Mouse (Mus musculus) neural tube, embryonic 12.5 days (tissue): ENCODE data around the gene Morf4l2. TPM values are rescaled to one million over a fixed set of nuclear protein-coding genes. Genes with fewer than 3 reads are reported as not detected.
A peak's percentile ranks its signal among the peaks of the same experiment; 100 is the strongest.
"Not testable (repeated sequence)": the region's sequence is repeated elsewhere in the genome, so short reads cannot be mapped to it uniquely, and the experiment has no call there.

ENCODE experiments used
- ATAC-seq: fragments of 200-750 bp; cut with Nextera tagmentation; 2 replicates; pipeline ENCODE4 v1.8.0; 2017; ENCODE audit warnings: low read depth, mild to moderate bottlenecking, moderate TSS enrichment, moderate library complexity; ENCODE audit not compliant: low FRiP score
- H3K27ac ChIP-seq: fragments of 300-500 bp; sonication (generic); 2 replicates; pipeline ENCODE4 v1.5.1; 2016
- H3K27me3 ChIP-seq: fragments of 300-500 bp; sonication (generic); replicated peaks from 2 replicates; pipeline ENCODE4 v1.6.1; 2016; ENCODE audit warnings: mild to moderate bottlenecking
- H3K36me3 ChIP-seq: fragments of 300-500 bp; sonication (generic); 2 replicates; pipeline ENCODE4 v1.6.1; 2016; ENCODE audit warnings: mild to moderate bottlenecking
- H3K4me1 ChIP-seq: fragments of 300-500 bp; sonication (generic); 2 replicates; pipeline ENCODE4 v1.6.1; 2016
- H3K4me2 ChIP-seq: fragments of 300-500 bp; sonication (generic); replicated peaks from 2 replicates; pipeline ENCODE4 v1.6.1; 2016; ENCODE audit warnings: mild to moderate bottlenecking
- H3K4me3 ChIP-seq: fragments of 300-500 bp; sonication (generic); 2 replicates; pipeline ENCODE4 v1.5.1; 2016
- H3K9ac ChIP-seq: fragments of 300-500 bp; sonication (generic); 2 replicates; pipeline ENCODE4 v1.6.1; 2016; ENCODE audit warnings: mild to moderate bottlenecking
- H3K9me3 ChIP-seq: fragments of 300-500 bp; sonication (generic); 2 replicates; pipeline ENCODE4 v1.6.1; 2016; ENCODE audit warnings: mild to moderate bottlenecking
- WGBS: fragments of 180-500 bp; shearing (Covaris S2); methylation state at CpG from one replicate; pipeline ENCODE4 v1.1.7; 2016; 5-methylcytosine and 5-hydroxymethylcytosine counted together
- polyA plus RNA-seq: library from polyadenylated mRNA; unstranded; fragments of >200 nt; fragmentation: Nextera tagmentation; extraction: Ambion mirVana; gene quantifications from 2 replicates; pipeline ENCODE4 v1.2.1, GENCODE M21; 2016

Gene Morf4l2
- polyA plus RNA-seq, 1 experiment from 2014 or later, result 531 TPM

- no peaks in the 10 kb centered on the region for H3K36me3 ChIP-seq
- no peaks in the 10 kb centered on the region for H3K27me3 ChIP-seq
- no peaks in the 10 kb centered on the region for H3K9me3 ChIP-seq
- H3K4me2 ChIP-seq, result peak overlapping the region; percentile 57
- 32% methylated on average over 44 of the region's 46 CpGs for WGBS
- peak overlapping the region; percentile 59 for H3K27ac ChIP-seq
- H3K9ac ChIP-seq, result peak overlapping the region; percentile 53
- peak; percentile 66 for ATAC-seq
- peak overlapping the region; percentile 39 for H3K4me3 ChIP-seq
- H3K4me1 ChIP-seq, result peaks cover 3% of the 10 kb centered on the region; the same call in 1 of the 2 replicates
Measured at GRCm38 (mm10) chrX:136741651-136742201, 1.8 kb downstream of the Morf4l2 start.

GRCm38 (mm10) chrX:136740791-136741650 lies 2.5 kb downstream of the Morf4l2 start:
- Histone ChIP-seq H3K27ac (no peak overlapping the region), H3K36me3 (no peaks in the 10 kb centered on the region), H3K9ac (peak overlapping the region; percentile 60), H3K4me3 (peak overlapping the region; percentile 46), H3K4me2 (peak overlapping the region; percentile 52), H3K4me1 (peaks cover 3% of the 10 kb centered on the region; the same call in 1 of the 2 replicates), H3K27me3 (no peaks in the 10 kb centered on the region), H3K9me3 (no peaks in the 10 kb centered on the region)
- ATAC-seq, result peak; percentile 98
- 24% methylated on average over 39 of the region's 39 CpGs for WGBS

GRCm38 (mm10) chrX:136740087-136740790 lies 3.3 kb downstream of the Morf4l2 start:
- no peak for ATAC-seq
- H3K36me3 ChIP-seq, result no peaks in the 10 kb centered on the region
- H3K9me3 ChIP-seq, result no peaks in the 10 kb centered on the region
- H3K4me3 ChIP-seq, result peak overlapping the region; percentile 46
- WGBS, result 21% methylated on average over 15 of the region's 15 CpGs
- peak overlapping the region; percentile 60 for H3K9ac ChIP-seq
- no peaks in the 10 kb centered on the region for H3K27me3 ChIP-seq
- H3K4me1 ChIP-seq, result peaks cover 3% of the 10 kb centered on the region; the same call in 1 of the 2 replicates
- no peak overlapping the region for H3K27ac ChIP-seq
- peak overlapping the region; percentile 52 for H3K4me2 ChIP-seq

DNA sequence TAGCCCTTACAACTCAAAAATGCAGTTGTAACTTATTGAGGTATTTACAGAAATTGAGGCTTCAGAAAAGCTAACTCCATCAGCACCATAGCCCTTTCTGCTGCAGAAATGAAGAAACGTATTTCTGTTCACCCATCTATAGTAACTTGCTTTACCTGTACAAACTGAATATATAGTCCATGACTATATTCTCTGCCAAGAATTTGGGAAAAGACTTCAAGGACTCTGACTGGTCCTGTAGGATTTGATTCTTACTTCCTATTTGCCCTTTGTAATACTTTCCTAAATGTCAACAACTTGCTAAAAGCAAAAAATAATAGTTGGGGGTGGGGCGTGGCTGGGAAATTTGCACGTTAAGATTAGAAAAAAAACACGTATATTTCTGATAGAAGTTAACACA lies 11.5 kb downstream of the Morf4l2 start:
- Histone ChIP-seq H3K4me1 (no peaks in the 10 kb centered on the region), H3K9me3 (no peaks in the 10 kb centered on the region), H3K27ac (no peak overlapping the region), H3K4me2 (no peak overlapping the region), H3K4me3 (no peak overlapping the region), H3K9ac (no peak overlapping the region), H3K36me3 (peaks cover 6% of the 10 kb centered on the region; the same call in 1 of the 2 replicates), H3K27me3 (no peaks in the 10 kb centered on the region)
- 92% methylated on average over 4 of the region's 4 CpGs for WGBS
- no peak for ATAC-seq

- ATAC-seq, result peak; percentile 86
- H3K9ac ChIP-seq, H3K36me3 ChIP-seq, H3K4me2 ChIP-seq, H3K27me3 ChIP-seq, H3K9me3 ChIP-seq, H3K4me1 ChIP-seq, H3K4me3 ChIP-seq, H3K27ac ChIP-seq: not testable (repeated sequence)
- 35% methylated on average over 3 of the region's 3 CpGs for WGBS
Measured at GRCm38 (mm10) chrX:136714742-136715474, 28.6 kb downstream of the Morf4l2 start.

DNA sequence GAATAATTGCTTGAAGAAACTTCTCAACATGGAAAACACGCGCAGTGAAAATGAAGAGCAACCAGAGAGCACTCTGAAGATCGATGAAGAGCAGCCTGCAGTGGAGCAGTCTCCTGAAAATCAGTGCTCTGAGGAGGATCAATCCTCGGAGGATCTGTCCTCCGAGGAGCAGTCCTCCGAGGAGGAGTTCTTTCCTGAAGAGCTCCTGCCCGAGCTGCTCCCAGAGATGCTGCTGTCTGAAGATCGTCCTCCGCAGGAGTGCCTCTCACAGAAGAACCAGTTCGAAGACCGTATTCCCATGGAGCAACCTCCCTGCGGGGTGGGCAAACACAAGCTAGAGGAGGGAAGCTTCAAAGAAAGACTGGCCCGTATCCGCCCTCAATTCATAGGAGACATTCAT lies 34.7 kb downstream of the Morf4l2 start:
- 15% methylated on average over 14 of the region's 14 CpGs for WGBS
- no peaks in the 10 kb centered on the region for H3K9me3 ChIP-seq
- no peak overlapping the region for H3K27ac ChIP-seq
- no peaks in the 10 kb centered on the region for H3K36me3 ChIP-seq
- peak overlapping the region; percentile 59 for H3K4me2 ChIP-seq
- ATAC-seq, result peak; percentile 45; the same call in 1 of the 2 replicates
- H3K4me3 ChIP-seq, result peak overlapping the region; percentile 48
- H3K27me3 ChIP-seq, result no peaks in the 10 kb centered on the region
- no peaks in the 10 kb centered on the region; the same call in 1 of the 2 replicates for H3K4me1 ChIP-seq
- peak overlapping the region; percentile 61; the same call in 1 of the 2 replicates for H3K9ac ChIP-seq

DNA sequence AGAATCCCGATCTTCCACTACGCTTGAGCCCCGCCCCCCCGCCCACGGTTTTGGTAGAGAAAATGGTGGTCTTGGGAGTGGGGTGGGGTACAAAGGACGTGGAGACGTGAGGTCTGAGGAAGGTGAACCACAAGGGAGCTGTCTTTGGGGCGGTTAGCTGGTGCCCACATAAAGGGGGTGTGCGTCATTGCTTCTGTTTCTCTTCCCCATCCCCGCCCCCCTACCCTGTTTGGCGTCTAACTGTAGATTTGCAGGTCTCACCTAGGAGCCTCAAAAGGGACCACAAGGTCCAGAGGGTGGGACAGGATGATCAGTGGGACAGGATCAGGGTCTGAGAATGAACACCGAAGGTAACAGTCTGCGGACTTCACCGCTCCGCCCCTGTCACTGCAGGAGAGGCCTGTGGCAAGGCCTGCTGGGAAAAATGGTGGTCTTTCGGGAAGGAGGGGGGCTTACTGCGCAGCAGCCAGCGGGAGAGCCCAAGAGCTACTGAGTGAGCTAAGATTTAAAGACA lies 35.3 kb downstream of the Morf4l2 start:
- H3K36me3 ChIP-seq, result no peaks in the 10 kb centered on the region
- 14% methylated on average over 18 of the region's 18 CpGs for WGBS
- H3K27me3 ChIP-seq, result no peaks in the 10 kb centered on the region
- H3K9me3 ChIP-seq, result no peaks in the 10 kb centered on the region
- ATAC-seq, result peak; percentile 91
- no peaks in the 10 kb centered on the region; the same call in 1 of the 2 replicates for H3K4me1 ChIP-seq
- peak overlapping the region; percentile 61 for H3K9ac ChIP-seq
- H3K4me2 ChIP-seq, result peak overlapping the region; percentile 59
- peak overlapping the region; percentile 48 for H3K4me3 ChIP-seq
- no peak overlapping the region; the same call in none of the 2 replicates for H3K27ac ChIP-seq

- Histone ChIP-seq H3K4me1 (no peaks in the 10 kb centered on the region; the same call in 1 of the 2 replicates), H3K4me3 (peak within 1 kb of the TSS; percentile 48), H3K9me3 (no peaks in the 10 kb centered on the region), H3K27ac (no peak within 1 kb of the TSS; the same call in none of the 2 replicates), H3K9ac (peak within 1 kb of the TSS; percentile 61), H3K27me3 (no peaks in the 10 kb centered on the region), H3K36me3 (no peaks in the 10 kb centered on the region), H3K4me2 (peak within 1 kb of the TSS; percentile 59)
- peak; percentile 97 for ATAC-seq
- 25% methylated on average over 15 of the region's 15 CpGs for WGBS
Measured at GRCm38 (mm10) chrX:136707446-136708167, 35.9 kb downstream of the Morf4l2 start, which contains the start of gene Tceal1. Gene Tceal1 (plus strand): TSS chrX:136707982.

GRCm38 (mm10) chrX:136693196-136693595 lies 50.3 kb downstream of the Morf4l2 start:
- 81% methylated on average over 5 of the region's 5 CpGs for WGBS
- Histone ChIP-seq H3K36me3 (no peaks in the 10 kb centered on the region), H3K4me2 (no peak overlapping the region), H3K27me3 (no peaks in the 10 kb centered on the region), H3K9me3 (no peaks in the 10 kb centered on the region), H3K27ac (no peak overlapping the region), H3K9ac (no peak overlapping the region), H3K4me1 (no peaks in the 10 kb centered on the region), H3K4me3 (no peak overlapping the region)
- ATAC-seq, result no peak

- Histone ChIP-seq H3K27me3 (no peaks in the 10 kb centered on the region), H3K4me3 (no peak overlapping the region), H3K9ac (no peak overlapping the region), H3K9me3 (no peaks in the 10 kb centered on the region), H3K4me1 (no peaks in the 10 kb centered on the region), H3K4me2 (no peak overlapping the region), H3K27ac (no peak overlapping the region), H3K36me3 (no peaks in the 10 kb centered on the region)
- 69% methylated on average over 4 of the region's 4 CpGs for WGBS
- no peak for ATAC-seq
Measured at GRCm38 (mm10) chrX:136692294-136692675, 51.2 kb downstream of the Morf4l2 start.
